Mouse (Mus musculus) midbrain, embryonic 10.5 days (tissue): Measurements from ENCODE around the gene Dcaf15. TPM values are rescaled to one million over a fixed set of nuclear protein-coding genes. Genes with fewer than 3 reads are reported as not detected.

Source experiments
- DNase-seq: peaks from one replicate; pipeline ENCODE4 v3.0.0-alpha.2; 2017; ENCODE audit warnings: low spot score
- H3K27ac ChIP-seq: fragments of 300-500 bp; sonication (generic); replicated peaks from 2 replicates; pipeline ENCODE4 v1.5.1; 2016; ENCODE audit warnings: mild to moderate bottlenecking
- H3K27me3 ChIP-seq: fragments of 300-500 bp; sonication (generic); 2 replicates; pipeline ENCODE4 v1.6.1; 2016; ENCODE audit warnings: low read depth, mild to moderate bottlenecking; ENCODE audit not compliant: poor library complexity, severe bottlenecking
- H3K36me3 ChIP-seq: fragments of 300-500 bp; sonication (generic); 2 replicates; pipeline ENCODE4 v1.6.1; 2016; ENCODE audit warnings: mild to moderate bottlenecking, moderate library complexity
- H3K4me1 ChIP-seq: fragments of 300-500 bp; sonication (generic); 2 replicates; pipeline ENCODE4 v1.6.1; 2016
- H3K4me3 ChIP-seq: fragments of 300-500 bp; sonication (generic); 2 replicates; pipeline ENCODE4 v1.5.1; 2016; ENCODE audit warnings: mild to moderate bottlenecking, moderate library complexity
- H3K9me3 ChIP-seq: fragments of 300-500 bp; sonication (generic); replicated peaks from 2 replicates; pipeline ENCODE4 v1.6.1; 2016; ENCODE audit warnings: mild to moderate bottlenecking
- WGBS: fragments of 180-500 bp; shearing (Covaris S2); methylation state at CpG from one replicate; pipeline ENCODE4 v1.1.7; 2016; 5-methylcytosine and 5-hydroxymethylcytosine counted together
- polyA plus RNA-seq: library from polyadenylated mRNA; unstranded; fragments of >200 nt; fragmentation: Nextera tagmentation; extraction: Ambion mirVana; gene quantifications from 2 replicates; pipeline ENCODE4 v1.2.1, GENCODE M21; 2016

Gene Dcaf15
- polyA plus RNA-seq, 1 experiment from 2014 or later, result 16.3 TPM

GRCm38 (mm10) chr8:84090585-84090984 is 14.0 kb downstream of the Dcaf15 start:
- no peak overlapping the region for H3K4me3 ChIP-seq
- 0 out of 2 replicates have a peak, but pooled peaks cover under 1% of the 10 kb centered on the region for H3K27me3 ChIP-seq
- no peak overlapping the region for H3K27ac ChIP-seq
- H3K4me1 ChIP-seq, result no peaks in the 10 kb centered on the region
- WGBS, result 93% methylated on average over 8 of the region's 8 CpGs
- no peak for DNase-seq
- H3K9me3 ChIP-seq, result no peaks in the 10 kb centered on the region
- peaks cover 100% of the 10 kb centered on the region for H3K36me3 ChIP-seq

- WGBS, result 86% methylated on average over 9 of the region's 9 CpGs
- no peak overlapping the region for H3K4me3 ChIP-seq
- H3K4me1 ChIP-seq, result peaks cover 10% of the 10 kb centered on the region
- 0 out of 2 replicates have a peak, but pooled peaks cover 10% of the 10 kb centered on the region for H3K27me3 ChIP-seq
- peaks cover 95% of the 10 kb centered on the region for H3K36me3 ChIP-seq
- no peaks in the 10 kb centered on the region for H3K9me3 ChIP-seq
- DNase-seq, result no peak
- no peak overlapping the region for H3K27ac ChIP-seq
Measured at GRCm38 (mm10) chr8:84089277-84089676, 15.3 kb downstream of the Dcaf15 start.

- 95% methylated on average over 14 of the region's 14 CpGs for WGBS
- no peaks in the 10 kb centered on the region for H3K9me3 ChIP-seq
- DNase-seq, result no peak
- peaks cover 93% of the 10 kb centered on the region for H3K36me3 ChIP-seq
- 0 out of 2 replicates have a peak, but pooled peaks cover 10% of the 10 kb centered on the region for H3K27me3 ChIP-seq
- H3K4me1 ChIP-seq, result peaks cover 25% of the 10 kb centered on the region
- H3K4me3 ChIP-seq, result no peak overlapping the region
- H3K27ac ChIP-seq, result no peak overlapping the region
Measured at GRCm38 (mm10) chr8:84087821-84088220, 16.7 kb downstream of the Dcaf15 start.

GRCm38 (mm10) chr8:84087156-84087555 is 17.4 kb downstream of the Dcaf15 start:
- Histone ChIP-seq H3K27ac (no peak overlapping the region), H3K4me3 (no peak overlapping the region), H3K36me3 (peaks cover 93% of the 10 kb centered on the region), H3K4me1 (peaks cover 30% of the 10 kb centered on the region), H3K9me3 (no peaks in the 10 kb centered on the region), H3K27me3 (0 out of 2 replicates have a peak, but pooled peaks cover 10% of the 10 kb centered on the region)
- WGBS, result 92% methylated on average over 7 of the region's 7 CpGs
- no peak for DNase-seq

GRCm38 (mm10) chr8:84084341-84085115 is 20.0 kb downstream of the Dcaf15 start:
- DNase-seq, result peak; percentile 38

GRCm38 (mm10) chr8:84083829-84084241 is 20.7 kb downstream of the Dcaf15 start:
- WGBS, result 20% methylated on average over 8 of the region's 8 CpGs
- Histone ChIP-seq H3K9me3 (no peaks in the 10 kb centered on the region), H3K4me3 (peak overlapping the region; percentile 22), H3K27ac (peak overlapping the region; percentile 73; the same call in 1 of the 2 replicates), H3K27me3 (0 out of 2 replicates have a peak, but pooled peaks cover 10% of the 10 kb centered on the region), H3K4me1 (peaks cover 30% of the 10 kb centered on the region), H3K36me3 (peaks cover 91% of the 10 kb centered on the region)
- peak; percentile 76 for DNase-seq

More at GRCm38 (mm10) chr8:84084341-84085115, 20.0 kb downstream of the Dcaf15 start:
- Histone ChIP-seq H3K4me3 (peak overlapping the region; percentile 32), H3K36me3 (peaks cover 91% of the 10 kb centered on the region), H3K4me1 (peaks cover 30% of the 10 kb centered on the region), H3K9me3 (no peaks in the 10 kb centered on the region), H3K27me3 (0 out of 2 replicates have a peak, but pooled peaks cover 10% of the 10 kb centered on the region), H3K27ac (peak overlapping the region; percentile 73)
- 28% methylated on average over 42 of the region's 42 CpGs for WGBS

GRCm38 (mm10) chr8:84079206-84079605 is 25.4 kb downstream of the Dcaf15 start:
- H3K27ac ChIP-seq, result no peak overlapping the region
- H3K9me3 ChIP-seq, result no peaks in the 10 kb centered on the region
- H3K27me3 ChIP-seq, result no peaks in the 10 kb centered on the region
- H3K36me3 ChIP-seq, result peaks cover 85% of the 10 kb centered on the region
- no peak for DNase-seq
- H3K4me1 ChIP-seq, result peaks cover 34% of the 10 kb centered on the region
- no peak overlapping the region for H3K4me3 ChIP-seq
- 93% methylated on average over 5 of the region's 5 CpGs for WGBS

GRCm38 (mm10) chr8:84076849-84077248 is 27.7 kb downstream of the Dcaf15 start:
- no peak overlapping the region for H3K27ac ChIP-seq
- no peaks in the 10 kb centered on the region for H3K27me3 ChIP-seq
- 84% methylated on average over 3 of the region's 3 CpGs for WGBS
- DNase-seq, result no peak
- H3K36me3 ChIP-seq, result peaks cover 70% of the 10 kb centered on the region
- H3K9me3 ChIP-seq, result no peaks in the 10 kb centered on the region
- H3K4me1 ChIP-seq, result peaks cover 38% of the 10 kb centered on the region
- no peak overlapping the region for H3K4me3 ChIP-seq

- Histone ChIP-seq H3K4me3 (no peak overlapping the region), H3K27me3 (no peaks in the 10 kb centered on the region), H3K9me3 (no peaks in the 10 kb centered on the region), H3K27ac (no peak overlapping the region), H3K36me3 (peaks cover 67% of the 10 kb centered on the region), H3K4me1 (peaks cover 40% of the 10 kb centered on the region)
- DNase-seq, result no peak
- WGBS, result 88% methylated on average over 1 of the region's 1 CpGs
Measured at GRCm38 (mm10) chr8:84076412-84076811, 28.2 kb downstream of the Dcaf15 start.

GRCm38 (mm10) chr8:84073230-84073976 is 31.2 kb downstream of the Dcaf15 start:
- Histone ChIP-seq H3K36me3 (peaks cover 42% of the 10 kb centered on the region), H3K27ac (0 out of 2 replicates have a peak overlapping the region, but pooled peaks have one; percentile 4), H3K4me1 (peaks cover 60% of the 10 kb centered on the region), H3K9me3 (no peaks in the 10 kb centered on the region), H3K27me3 (no peaks in the 10 kb centered on the region), H3K4me3 (no peak overlapping the region)
- no peak for DNase-seq
- WGBS, result 51% methylated on average over 10 of the region's 10 CpGs

- 87% methylated on average over 10 of the region's 10 CpGs for WGBS
- Histone ChIP-seq H3K9me3 (no peaks in the 10 kb centered on the region), H3K4me3 (no peak overlapping the region), H3K27ac (peak overlapping the region; percentile 28; the same call in 1 of the 2 replicates), H3K27me3 (no peaks in the 10 kb centered on the region), H3K36me3 (peaks cover 35% of the 10 kb centered on the region), H3K4me1 (peaks cover 71% of the 10 kb centered on the region)
- DNase-seq, result no peak
Measured at GRCm38 (mm10) chr8:84072321-84072720, 32.2 kb downstream of the Dcaf15 start.

GRCm38 (mm10) chr8:84071921-84072320 is 32.6 kb downstream of the Dcaf15 start:
- H3K27ac ChIP-seq, result peak overlapping the region; percentile 28; the same call in 1 of the 2 replicates
- H3K36me3 ChIP-seq, result peaks cover 31% of the 10 kb centered on the region
- H3K4me3 ChIP-seq, result no peak overlapping the region
- WGBS, result 86% methylated on average over 3 of the region's 3 CpGs
- H3K27me3 ChIP-seq, result no peaks in the 10 kb centered on the region
- no peaks in the 10 kb centered on the region for H3K9me3 ChIP-seq
- DNase-seq, result no peak
- peaks cover 69% of the 10 kb centered on the region for H3K4me1 ChIP-seq
